Comparison of ENCODE assay signal across 8 mouse cellular contexts in the genomic region with DNA sequence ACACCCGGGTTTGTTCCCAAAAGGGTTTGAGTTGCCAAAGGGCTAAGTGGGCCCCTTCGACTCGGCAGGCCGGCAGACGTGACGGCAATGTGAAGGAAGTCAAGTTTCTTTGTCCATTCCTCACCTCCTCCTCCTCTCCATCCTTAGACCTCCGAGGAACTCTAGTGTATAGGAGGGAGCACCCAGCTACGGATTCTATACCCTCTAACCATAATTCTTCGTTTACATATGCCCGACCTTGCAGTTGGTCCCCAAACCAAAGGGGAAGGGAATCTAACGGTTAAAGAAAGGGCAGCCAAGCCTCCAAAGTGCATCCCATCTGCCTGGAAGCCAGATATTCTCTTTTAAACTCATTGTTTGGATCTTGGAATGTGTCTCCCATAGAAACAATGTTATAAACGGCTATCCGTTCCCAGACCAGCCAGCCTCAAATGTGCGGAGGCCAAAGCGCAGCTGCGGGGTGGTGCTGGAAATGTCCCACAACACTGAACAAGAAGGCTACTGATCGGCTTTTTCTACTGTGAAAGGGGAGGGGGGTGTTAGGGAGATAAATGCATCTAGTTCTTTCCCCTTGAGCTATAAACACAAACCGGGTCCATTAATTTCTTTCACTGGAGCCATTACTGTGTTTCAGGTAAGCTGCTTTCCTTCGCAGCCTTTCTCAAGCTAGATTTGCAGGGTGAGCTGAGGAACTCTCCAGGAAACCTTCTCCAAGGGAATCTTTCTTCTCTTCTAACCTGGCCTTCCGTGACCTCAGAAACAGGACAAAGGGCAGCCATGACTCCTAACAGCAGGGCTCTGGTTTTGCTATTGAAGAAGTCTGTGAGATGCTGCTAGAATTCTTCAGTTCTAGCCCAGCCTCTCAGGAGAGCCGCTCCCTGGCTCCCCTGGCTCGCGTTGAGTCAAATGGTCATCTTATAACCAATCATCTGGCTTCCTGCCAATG. TPM values are rescaled to one million over a fixed set of nuclear protein-coding genes. Genes with fewer than 3 reads are reported as not detected.
DNase-seq lines count a peak whose midpoint lies in the region; ATAC-seq and TF ChIP-seq lines count a peak whose summit lies in the region.

No protein-coding gene starts in this region.

- DNase-seq in lung, embryonic 14.5 days, result peak; percentile 71
- no peak for DNase-seq in lung, adult 18-20 months
- peak; percentile 38 for DNase-seq in embryo, embryonic 9.5 days (ENCODE audit: extremely low spot score)
- DNase-seq in retina, embryonic 14.5 days (ENCODE audit: low spot score), result peak; percentile 52
- DNase-seq in urinary bladder, adult 2 months (ENCODE audit: low spot score), result no peak

- H3K27me3 ChIP-seq in lung, embryonic 14.5 days (ENCODE audit: insufficient read depth, low read length), result peaks cover 18% of the 10 kb centered on the region
- H3K27me3 ChIP-seq in heart, embryonic 16.5 days (ENCODE audit: control insufficient read depth, insufficient read depth, low read length), result 0 out of 2 replicates have a peak, but pooled peaks cover 5% of the 10 kb centered on the region
- peaks cover 55% of the 10 kb centered on the region for H3K27me3 ChIP-seq in limb, embryonic 13.5 days

- H3K27ac ChIP-seq in lung, embryonic 14.5 days (ENCODE audit: low read depth), result peak overlapping the region; percentile 61
- peak overlapping the region; percentile 67 for H3K27ac ChIP-seq in heart, embryonic 16.5 days (ENCODE audit: low read length)
- H3K27ac ChIP-seq in limb, embryonic 13.5 days, result peak overlapping the region; percentile 77

- H3K4me2 ChIP-seq in lung, embryonic 14.5 days, result peak overlapping the region; percentile 91
- H3K4me2 ChIP-seq in heart, embryonic 16.5 days (ENCODE audit: low read depth, low read length), result peak overlapping the region; percentile 98
- peak overlapping the region; percentile 92 for H3K4me2 ChIP-seq in limb, embryonic 13.5 days (replicated peaks)

- H3K9ac ChIP-seq in lung, embryonic 14.5 days, result peak overlapping the region; percentile 62
- peak overlapping the region; percentile 68 for H3K9ac ChIP-seq in heart, embryonic 16.5 days (ENCODE audit: low read length)
- H3K9ac ChIP-seq in limb, embryonic 13.5 days, result peak overlapping the region; percentile 71

- H3K4me3 ChIP-seq in lung, embryonic 14.5 days (ENCODE audit: low read depth, low read length), result peak overlapping the region; percentile 55
- H3K4me3 ChIP-seq in heart, embryonic 16.5 days (ENCODE audit: low read length), result peak overlapping the region; percentile 74
- H3K4me3 ChIP-seq in limb, embryonic 13.5 days, result peak overlapping the region; percentile 60

- no peak for TF ChIP-seq CTCF in lung, embryonic 14.5 days (IDR thresholded peaks at IDR 0.05; ENCODE audit: low read depth)

- no peaks in the 10 kb centered on the region for H3K36me3 ChIP-seq in lung, embryonic 14.5 days (ENCODE audit: insufficient read depth)
- no peaks in the 10 kb centered on the region for H3K36me3 ChIP-seq in heart, embryonic 16.5 days (ENCODE audit: control insufficient read depth, insufficient read depth)
- no peaks in the 10 kb centered on the region for H3K36me3 ChIP-seq in limb, embryonic 13.5 days

- H3K9me3 ChIP-seq in lung, embryonic 14.5 days (ENCODE audit: low read depth, low read length), result no peaks in the 10 kb centered on the region
- no peaks in the 10 kb centered on the region for H3K9me3 ChIP-seq in heart, embryonic 16.5 days (replicated peaks; ENCODE audit: control insufficient read depth, low read length)
- H3K9me3 ChIP-seq in limb, embryonic 13.5 days, result no peaks in the 10 kb centered on the region

- H3K4me1 ChIP-seq in lung, embryonic 14.5 days (ENCODE audit: insufficient read depth), result peaks cover 8% of the 10 kb centered on the region; the same call in 1 of the 2 replicates
- peaks cover 13% of the 10 kb centered on the region for H3K4me1 ChIP-seq in heart, embryonic 16.5 days (ENCODE audit: control insufficient read depth, insufficient read depth, low read length)
- peaks cover 23% of the 10 kb centered on the region for H3K4me1 ChIP-seq in limb, embryonic 13.5 days

- WGBS in lung, embryonic 14.5 days, result 16% methylated on average over 23 of the region's 23 CpGs
- 25% methylated on average over 23 of the region's 23 CpGs for WGBS in heart, embryonic 16.5 days
- WGBS in limb, embryonic 13.5 days, result 18% methylated on average over 23 of the region's 23 CpGs

- peak; percentile 19 for ATAC-seq in lung, embryonic 14.5 days (ENCODE audit: insufficient read depth)
- ATAC-seq in heart, embryonic 16.5 days (replicated peaks; ENCODE audit: extremely low read depth, insufficient read depth, low FRiP score), result no peak
- peak; percentile 6; the same call in 1 of the 2 replicates for ATAC-seq in limb, embryonic 13.5 days (ENCODE audit: low FRiP score, low read depth)
- no peak for ATAC-seq in cerebellum, adult (ENCODE audit: insufficient number of reproducible peaks, low FRiP score, low TSS enrichment)

RNA-seq across cellular contexts. Expression of a gene that starts 0.6 kb away (rescaled TPM):
- 15.8 and 15.9 TPM in 2 replicates for polyA plus RNA-seq in lung, embryonic 14.5 days (2014; fragmentation: Nextera tagmentation; extraction: Ambion mirVana)
- polyA plus RNA-seq in heart, embryonic 16.5 days (2015; fragmentation: Nextera tagmentation; extraction: Ambion mirVana), result 10.6 and 12.5 TPM in 2 replicates
- polyA plus RNA-seq in limb, embryonic 13.5 days (2015; fragmentation: Nextera tagmentation; extraction: Ambion mirVana), result 7.0 and 9.5 TPM in 2 replicates
- polyA plus RNA-seq in urinary bladder, adult 2 months (2012; rRNA removed), result 6.6 and 13.8 TPM in 2 replicates

Comparison
In these comparisons a context has a peak if more than half of its experiments do, and no peak if none do; other contexts are left out.
1. DNase-seq: peak in lung, embryonic 14.5 days (single experiment), embryo, embryonic 9.5 days (single experiment) and retina, embryonic 14.5 days (single experiment); none in lung, adult 18-20 months (0 of 2) and urinary bladder, adult 2 months (single experiment).
2. ATAC-seq: peak in lung, embryonic 14.5 days (single experiment) and limb, embryonic 13.5 days (single experiment); none in heart, embryonic 16.5 days (single experiment) and cerebellum, adult (single experiment).
3. Peak in every context shown above with its lines, with median percentiles within 50 percentile points of each other: H3K27ac ChIP-seq, H3K4me2 ChIP-seq, H3K4me3 ChIP-seq and H3K9ac ChIP-seq.